Mouse (Mus musculus): ENCODE measurements around the gene Nt5e.
A peak's percentile ranks its signal among the peaks of the same experiment; 100 is the strongest.

The Nt5e gene

GRCm38 (mm10) chr9:88388826-88389225, 61.8 kb downstream of the Nt5e start:
- no peak for DNase-seq (ENCODE audit: low read depth)

DNA sequence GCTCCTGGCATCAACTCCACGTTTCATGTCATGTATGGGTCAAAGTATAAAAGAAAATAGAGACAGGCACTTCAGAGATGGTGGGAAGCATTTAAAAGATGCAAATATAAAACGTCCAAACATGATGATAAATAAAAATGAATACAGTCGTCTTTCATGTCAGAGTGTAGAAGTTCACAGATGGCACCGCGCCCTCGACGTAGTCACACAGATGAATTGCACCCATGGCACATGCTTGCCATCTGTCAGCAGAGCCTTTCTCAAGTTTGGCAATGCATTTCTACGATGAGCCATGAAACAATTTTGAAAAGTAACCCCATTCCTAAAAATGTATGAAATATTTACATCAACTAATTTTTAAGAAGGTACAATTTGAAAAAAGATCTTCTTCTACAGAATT, 67.9 kb downstream of the Nt5e start:
- DNase-seq (ENCODE audit: low read depth): no peak

DNA sequence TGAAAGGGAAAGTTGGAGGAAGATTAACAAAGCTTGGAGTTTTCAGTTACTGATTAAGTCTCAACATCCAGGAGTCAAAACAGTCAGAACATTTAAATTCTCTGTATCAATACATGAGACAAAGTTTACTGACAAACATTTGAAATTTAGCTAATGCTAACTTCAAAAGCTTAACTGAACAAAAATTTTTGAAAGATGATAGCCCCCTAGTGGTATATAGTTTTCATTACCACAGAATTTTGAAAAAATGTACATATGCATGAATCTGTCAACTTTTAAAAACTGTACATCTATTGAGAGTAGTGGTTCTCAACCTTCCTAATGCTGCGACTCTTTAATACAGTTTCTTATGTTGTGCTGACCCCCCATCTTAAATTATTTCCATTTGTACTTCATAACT, 71.5 kb downstream of the Nt5e start:
- peak; percentile 36 for DNase-seq (ENCODE audit: low read depth)

- DNase-seq (ENCODE audit: low read depth): no peak
Measured at GRCm38 (mm10) chr9:88404088-88404487, 77.1 kb downstream of the Nt5e start.

- no peak for DNase-seq (ENCODE audit: low read depth)
Measured at GRCm38 (mm10) chr9:88404515-88404914, 77.5 kb downstream of the Nt5e start.

DNA sequence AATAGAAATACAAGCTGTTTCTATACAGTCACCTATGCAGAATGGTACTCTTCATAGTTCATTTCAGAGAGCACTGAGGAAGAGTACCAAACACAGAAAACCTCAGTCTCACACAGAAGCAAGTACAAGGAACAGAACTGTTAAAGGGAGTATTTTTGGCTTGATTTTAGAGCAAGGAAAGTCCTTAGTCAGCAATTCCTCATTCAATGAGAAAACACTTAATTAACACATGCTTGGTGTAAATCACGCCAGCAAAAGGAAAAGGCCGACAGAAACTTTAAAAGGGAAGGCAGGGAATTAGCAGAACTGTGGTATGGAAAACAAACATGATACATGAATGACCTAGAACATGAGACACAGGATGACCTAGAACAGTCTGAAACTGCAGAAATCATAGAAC, 83.0 kb downstream of the Nt5e start:
- no peak for DNase-seq (ENCODE audit: low read depth)

- no peak for DNase-seq (ENCODE audit: low read depth)
Measured at GRCm38 (mm10) chr9:88416752-88417151, 89.8 kb downstream of the Nt5e start.
